Mouse (Mus musculus) lung, postnatal 10 days (tissue): ENCODE data around the gene Zfp709.
"Not testable (repeated sequence)": the region's sequence is repeated elsewhere in the genome, so short reads cannot be mapped to it uniquely, and the experiment has no call there.

ENCODE experiments used
- DNase-seq: peaks from one replicate; pipeline ENCODE4 v3.0.0; 2021

The Zfp709 gene

DNA sequence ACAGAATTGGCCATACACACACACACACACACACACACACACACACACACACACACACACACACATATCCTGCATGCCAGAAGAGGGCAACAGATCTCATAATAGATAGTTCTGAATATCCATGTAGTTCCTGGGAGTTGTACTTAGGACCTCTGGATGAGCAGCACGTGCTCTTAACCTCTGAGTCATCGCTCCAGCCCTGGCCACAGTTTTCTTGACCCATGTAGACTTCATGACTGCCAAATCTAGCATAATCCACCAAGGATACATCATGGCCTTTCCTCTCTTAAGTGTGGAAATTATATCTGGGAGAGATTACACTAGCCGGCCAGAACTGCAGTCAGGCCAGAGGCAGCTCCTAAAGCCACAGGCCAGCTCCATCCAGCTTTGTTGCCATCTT lies 44.7 kb downstream of the Zfp709 start:
- DNase-seq: no peak

- no peak for DNase-seq
Observed at GRCm38 (mm10) chr8:71927779-71928178, 46.0 kb downstream of the Zfp709 start.

GRCm38 (mm10) chr8:71938037-71938436 lies 56.2 kb downstream of the Zfp709 start:
- not testable (repeated sequence) for DNase-seq

GRCm38 (mm10) chr8:71940293-71941208 lies 58.7 kb downstream of the Zfp709 start:
- DNase-seq: no peak

- DNase-seq: no peak
Observed at GRCm38 (mm10) chr8:71941776-71942175, 60.0 kb downstream of the Zfp709 start.
